Mouse (Mus musculus): ENCODE results near the gene Slc46a2.

Gene Slc46a2

GRCm38 (mm10) chr4:59914608-59915403 is at the start of gene Slc46a2:
TSS of gene Slc46a2 (minus strand) at chr4:59915056.
- in situ Hi-C loops (cut with MboI, MseI), result no loop called here

GRCm38 (mm10) chr4:59963405-59964344 is 48.8 kb upstream of the Slc46a2 start, which contains the start of gene Mup6:
TSS of gene Mup6 (plus strand) at chr4:59964294.
- in situ Hi-C loops (cut with MboI, MseI), result no loop called here

GRCm38 (mm10) chr4:59960610-59961009 is 45.8 kb upstream of the Slc46a2 start, which contains the start of gene Mup4:
TSS of gene Mup4 (minus strand) at chr4:59960710.
- in situ Hi-C loops (cut with MboI, MseI), result no loop called here

GRCm38 (mm10) chr4:59937543-59937942 is 22.7 kb upstream of the Slc46a2 start:
- in situ Hi-C loops (cut with MboI, MseI), result no loop called here

GRCm38 (mm10) chr4:59932505-59933281 is 17.8 kb upstream of the Slc46a2 start:
- in situ Hi-C loops (cut with MboI, MseI), result no loop called here

- in situ Hi-C loops (cut with MboI, MseI), result no loop called here
Measured at GRCm38 (mm10) chr4:59928347-59928746, 13.5 kb upstream of the Slc46a2 start.

GRCm38 (mm10) chr4:59927666-59928065 is 12.8 kb upstream of the Slc46a2 start:
- in situ Hi-C loops (cut with MboI, MseI), result no loop called here

GRCm38 (mm10) chr4:59925082-59925481 is 10.2 kb upstream of the Slc46a2 start:
- in situ Hi-C loops (cut with MboI, MseI), result no loop called here

- in situ Hi-C loops (cut with MboI, MseI), result no loop called here
Measured at GRCm38 (mm10) chr4:59917966-59918365, 3.1 kb upstream of the Slc46a2 start.

- in situ Hi-C loops (cut with MboI, MseI), result no loop called here
Measured at GRCm38 (mm10) chr4:59908785-59909184, 6.1 kb downstream of the Slc46a2 start.

GRCm38 (mm10) chr4:59907657-59908230 is 7.1 kb downstream of the Slc46a2 start:
- in situ Hi-C loops (cut with MboI, MseI), result no loop called here

- in situ Hi-C loops (cut with MboI, MseI), result no loop called here
Measured at GRCm38 (mm10) chr4:59907092-59907491, 7.8 kb downstream of the Slc46a2 start.

- in situ Hi-C loops (cut with MboI, MseI), result no loop called here
Measured at GRCm38 (mm10) chr4:59902547-59902946, 12.3 kb downstream of the Slc46a2 start.

- in situ Hi-C loops (cut with MboI, MseI), result no loop called here
Measured at GRCm38 (mm10) chr4:59901810-59902209, 13.0 kb downstream of the Slc46a2 start.

GRCm38 (mm10) chr4:59898521-59898919 is 16.3 kb downstream of the Slc46a2 start:
- in situ Hi-C loops (cut with MboI, MseI), result no loop called here

GRCm38 (mm10) chr4:59897814-59898520 is 16.9 kb downstream of the Slc46a2 start:
- in situ Hi-C loops (cut with MboI, MseI), result no loop called here

GRCm38 (mm10) chr4:59896000-59896399 is 18.9 kb downstream of the Slc46a2 start:
- in situ Hi-C loops (cut with MboI, MseI), result no loop called here

- in situ Hi-C loops (cut with MboI, MseI), result no loop called here
Measured at GRCm38 (mm10) chr4:59894977-59895575, 19.8 kb downstream of the Slc46a2 start.

GRCm38 (mm10) chr4:59894415-59894814 is 20.4 kb downstream of the Slc46a2 start:
- in situ Hi-C loops (cut with MboI, MseI), result no loop called here

- in situ Hi-C loops (cut with MboI, MseI), result no loop called here
Measured at GRCm38 (mm10) chr4:59892731-59893130, 22.1 kb downstream of the Slc46a2 start.

Data from T-helper 1 cell (primary cell).